Mouse (Mus musculus) myocyte (in vitro differentiated cells): ENCODE results near the gene Hoxc6. TPM values are rescaled to one million over a fixed set of nuclear protein-coding genes. Genes with fewer than 3 reads are reported as not detected.

Source experiments
- H3K27me3 ChIP-seq: one replicate; pipeline ENCODE4 v1.6.1; 2011; ENCODE audit not compliant: control insufficient read depth, insufficient read depth, insufficient read length
- H3K36me3 ChIP-seq: one replicate; pipeline ENCODE4 v1.6.1; 2011; ENCODE audit not compliant: control insufficient read depth, insufficient read depth
- H3K4me2 ChIP-seq: one replicate; pipeline ENCODE4 v1.6.1; 2011; ENCODE audit warnings: low read depth, control low read depth
- H3K4me3 ChIP-seq: one replicate; pipeline ENCODE4 v1.5.1; 2011; ENCODE audit warnings: mild to moderate bottlenecking, control low read depth, moderate library complexity
- H3K79me2 ChIP-seq: one replicate; pipeline ENCODE4 v1.6.1; 2011; ENCODE audit not compliant: control insufficient read depth, insufficient read depth
- H3ac ChIP-seq: one replicate; pipeline ENCODE4 v1.6.1; 2011; ENCODE audit not compliant: control insufficient read depth, insufficient read length
- CEBPB ChIP-seq: IDR thresholded peaks from 2 replicates; pipeline ENCODE4 v1.6.1; 2011; ENCODE audit warnings: mild to moderate bottlenecking, moderate library complexity; ENCODE audit not compliant: poor library complexity, insufficient read depth, severe bottlenecking
- E2F4 ChIP-seq: IDR thresholded peaks from one replicate; pipeline ENCODE4 v1.6.1; 2011; ENCODE audit warnings: mild to moderate bottlenecking, control low read depth, moderate library complexity; ENCODE audit not compliant: insufficient read depth
- MAX ChIP-seq: IDR thresholded peaks from one replicate; pipeline ENCODE4 v1.6.1; 2011; ENCODE audit warnings: low read depth, mild to moderate bottlenecking, control low read depth
- MYOD1 ChIP-seq, 3 experiments: IDR thresholded peaks; one replicate each; pipeline ENCODE4 v1.6.1; 2011; ENCODE audit warnings: control low read depth in 2 of 3, low read depth in 2 of 3, mild to moderate bottlenecking in 2 of 3, moderate library complexity in 1 of 3; ENCODE audit not compliant: insufficient read length in 2 of 3, control insufficient read depth in 1 of 3
- MYOG ChIP-seq, 3 experiments: IDR thresholded peaks; one replicate each; pipeline ENCODE4 v1.6.1; 2011; ENCODE audit warnings: control low read depth in 2 of 3, low read depth in 2 of 3, mild to moderate bottlenecking in 2 of 3; ENCODE audit not compliant: insufficient read length in 2 of 3, control insufficient read depth in 1 of 3, insufficient read depth in 1 of 3
- POLR2A ChIP-seq: IDR thresholded peaks from one replicate; pipeline ENCODE4 v1.6.1; 2011; ENCODE audit warnings: low read depth, mild to moderate bottlenecking, control low read depth, moderate library complexity; ENCODE audit not compliant: insufficient read length
- POLR2AphosphoS2 ChIP-seq: IDR thresholded peaks from one replicate; pipeline ENCODE4 v1.6.1; 2011; ENCODE audit warnings: low read depth, control low read depth; ENCODE audit not compliant: insufficient read length
- REST ChIP-seq: IDR thresholded peaks from one replicate; pipeline ENCODE4 v1.6.1; 2011; ENCODE audit warnings: mild to moderate bottlenecking, control low read depth, moderate library complexity; ENCODE audit not compliant: insufficient read depth, insufficient read length
- SRF ChIP-seq: IDR thresholded peaks from one replicate; pipeline ENCODE4 v1.6.1; 2011; ENCODE audit warnings: low read depth; ENCODE audit not compliant: control insufficient read depth, insufficient read length
- TCF12 ChIP-seq: IDR thresholded peaks from one replicate; pipeline ENCODE4 v1.6.1; 2011; ENCODE audit warnings: mild to moderate bottlenecking, control low read depth; ENCODE audit not compliant: poor library complexity, insufficient read depth, severe bottlenecking
- TCF3 ChIP-seq: IDR thresholded peaks from one replicate; pipeline ENCODE4 v1.6.1; 2011; ENCODE audit warnings: low read depth, control low read depth; ENCODE audit not compliant: insufficient read length
- USF1 ChIP-seq: IDR thresholded peaks from one replicate; pipeline ENCODE4 v1.6.1; 2011; ENCODE audit warnings: low read depth, mild to moderate bottlenecking, control low read depth, moderate library complexity
- polyA plus RNA-seq: library from polyadenylated mRNA; unstranded; fragments of >200 nt; fragmentation: generic; extraction: Trizol; gene quantifications from one replicate; pipeline ENCODE4 v1.2.1, GENCODE M21; 2012; ENCODE audit warnings: missing spikeins

Hoxc6 gene
- polyA plus RNA-seq = 14.0 TPM

GRCm38 (mm10) chr15:102997939-102998355, at the start of gene Hoxc6:
Gene Hoxc6, plus strand, starts transcription at chr15:102998257.
- peak within 1 kb of the TSS; percentile 17 for H3ac ChIP-seq
- H3K27me3 ChIP-seq = no peaks in the 10 kb centered on the region
- H3K36me3 ChIP-seq = no peaks in the 10 kb centered on the region
- peak within 1 kb of the TSS; percentile 88 for H3K4me2 ChIP-seq
- H3K4me3 ChIP-seq = peak within 1 kb of the TSS; percentile 73
- peaks cover 47% of the 10 kb centered on the region for H3K79me2 ChIP-seq
- TF ChIP-seq POLR2AphosphoS2 (peak; percentile 60), POLR2A (peak; percentile 45), MYOD1 (IDR thresholded peaks at IDR 0.05; ENCODE audit: control insufficient read depth in 1 of 3, insufficient read length in 2 of 3, low read depth in 2 of 3) (no peak), USF1 (peak; percentile 76)

GRCm38 (mm10) chr15:102948842-102949241, 49.2 kb upstream of the Hoxc6 start:
- TF ChIP-seq REST = no peak
- TF ChIP-seq MYOG (IDR thresholded peaks at IDR 0.05; ENCODE audit: control insufficient read depth in 1 of 3, insufficient read depth in 1 of 3, insufficient read length in 2 of 3, low read depth in 2 of 3) = no peak
- Histone ChIP-seq H3K4me3 (peak overlapping the region; percentile 26), H3ac (no peak overlapping the region), H3K36me3 (no peaks in the 10 kb centered on the region), H3K79me2 (peaks cover 37% of the 10 kb centered on the region), H3K4me2 (peak overlapping the region; percentile 100), H3K27me3 (no peaks in the 10 kb centered on the region)

- Histone ChIP-seq H3K79me2 (peaks cover 46% of the 10 kb centered on the region), H3K36me3 (no peaks in the 10 kb centered on the region), H3K4me2 (peak overlapping the region; percentile 100), H3K27me3 (no peaks in the 10 kb centered on the region), H3ac (peak overlapping the region; percentile 38), H3K4me3 (peak overlapping the region; percentile 26)
- TF ChIP-seq SRF (no peak), TCF12 (no peak), POLR2A (peak; percentile 9)
Measured at GRCm38 (mm10) chr15:102949696-102950095, 48.4 kb upstream of the Hoxc6 start.

DNA sequence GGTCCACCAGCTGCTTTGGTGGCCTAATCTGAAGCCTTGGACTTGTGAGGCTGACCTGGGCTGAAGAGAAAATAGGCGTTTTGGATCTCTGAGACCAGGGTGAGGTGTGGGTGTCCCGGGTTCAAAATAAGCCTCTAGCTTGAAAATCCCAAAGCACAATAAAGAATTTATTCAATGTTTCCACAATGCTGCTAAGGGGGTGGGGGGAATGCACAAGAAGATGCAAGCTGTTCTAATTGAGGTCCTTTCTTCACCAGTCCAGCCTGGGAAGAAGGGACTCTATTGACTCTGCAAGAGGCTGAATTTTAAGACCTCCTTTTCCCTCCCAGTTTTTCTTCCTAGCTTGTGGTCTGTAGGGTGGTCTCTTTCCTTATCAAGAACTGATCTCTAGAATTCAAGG, 47.2 kb upstream of the Hoxc6 start:
- Histone ChIP-seq H3K4me2 (peak overlapping the region; percentile 100), H3ac (no peak overlapping the region), H3K27me3 (no peaks in the 10 kb centered on the region), H3K36me3 (no peaks in the 10 kb centered on the region), H3K4me3 (peak overlapping the region; percentile 26), H3K79me2 (peaks cover 58% of the 10 kb centered on the region)
- TF ChIP-seq POLR2A (no peak), REST (no peak), POLR2AphosphoS2 (no peak), SRF (no peak), USF1 (no peak), E2F4 (no peak), MYOG (IDR thresholded peaks at IDR 0.05; ENCODE audit: control insufficient read depth in 1 of 3, insufficient read depth in 1 of 3, insufficient read length in 2 of 3, low read depth in 2 of 3) (no peak), MAX (no peak), TCF12 (no peak), MYOD1 (IDR thresholded peaks at IDR 0.05; ENCODE audit: control insufficient read depth in 1 of 3, insufficient read length in 2 of 3, low read depth in 2 of 3) (no peak), TCF3 (no peak), CEBPB (no peak)

- H3ac ChIP-seq = no peak overlapping the region
Measured at GRCm38 (mm10) chr15:102953561-102953960, 44.5 kb upstream of the Hoxc6 start.

More at GRCm38 (mm10) chr15:102953561-102953960, 44.5 kb upstream of the Hoxc6 start:
- no peak for TF ChIP-seq E2F4
- TF ChIP-seq CEBPB = no peak
- TF ChIP-seq REST = no peak
- TF ChIP-seq MYOD1 (IDR thresholded peaks at IDR 0.05; ENCODE audit: control insufficient read depth in 1 of 3, insufficient read length in 2 of 3, low read depth in 2 of 3) = peak in 1 of 3 experiments; percentile 2
- peak; percentile 41 for TF ChIP-seq POLR2AphosphoS2
- TF ChIP-seq POLR2A = peak; percentile 37
- TF ChIP-seq SRF = no peak
- TF ChIP-seq TCF3 = no peak
- TF ChIP-seq TCF12 = no peak
- TF ChIP-seq MYOG (IDR thresholded peaks at IDR 0.05; ENCODE audit: control insufficient read depth in 1 of 3, insufficient read depth in 1 of 3, insufficient read length in 2 of 3, low read depth in 2 of 3) = no peak
- no peak for TF ChIP-seq MAX
- no peak for TF ChIP-seq USF1
- Histone ChIP-seq H3K4me2 (peak overlapping the region; percentile 100), H3K27me3 (no peaks in the 10 kb centered on the region), H3K4me3 (peak overlapping the region; percentile 91), H3K36me3 (no peaks in the 10 kb centered on the region), H3K79me2 (peaks cover 73% of the 10 kb centered on the region)
